Comparison of ENCODE assay signal across 9 mouse cellular contexts in the genomic region with DNA sequence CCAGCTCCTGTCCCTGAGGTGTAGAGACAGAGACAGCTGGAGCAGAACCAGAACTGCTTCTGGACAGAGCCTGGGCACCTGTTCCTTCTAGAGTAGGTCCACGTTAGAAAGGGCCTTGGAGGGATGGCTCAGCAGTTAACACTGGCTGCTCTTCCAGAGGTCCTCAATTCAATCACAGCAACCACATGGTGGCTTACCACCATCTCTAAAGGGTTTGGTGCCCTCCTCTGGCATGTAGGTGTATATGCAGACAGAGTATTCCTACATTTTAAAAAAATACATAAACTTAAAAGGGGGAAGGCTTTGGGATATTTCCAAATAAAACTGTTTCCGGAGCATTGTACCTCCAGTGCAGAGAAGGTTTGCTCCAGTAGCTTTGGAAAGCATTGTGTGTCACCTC. TPM values are rescaled to one million over a fixed set of nuclear protein-coding genes. Genes with fewer than 3 reads are reported as not detected.
A peak's percentile ranks its signal among the peaks of the same experiment; 100 is the strongest.
DNase-seq lines count a peak whose midpoint lies in the region; ATAC-seq and TF ChIP-seq lines count a peak whose summit lies in the region.
"Had no signal": no experiment of that assay in that cellular context is flagged by ENCODE, and none has a peak within 500 bp of the region (broad histone marks: within the 10 kb centered on the region; RNA-seq: fewer than 3 reads in every experiment).

No protein-coding gene starts in this region.

- H3K4me3 ChIP-seq in gastrocnemius, adult 2 months: no peak overlapping the region
- no peak overlapping the region for H3K4me3 ChIP-seq in hindbrain, postnatal 0 days (ENCODE audit: low read length)
- H3K4me3 ChIP-seq: neural tube, embryonic 13.5 days had no signal

- H3K9ac ChIP-seq in hindbrain, postnatal 0 days (replicated peaks; ENCODE audit: low read length): no peak overlapping the region
- H3K9ac ChIP-seq: neural tube, embryonic 13.5 days had no signal

- no peaks in the 10 kb centered on the region for H3K27me3 ChIP-seq in hindbrain, postnatal 0 days (ENCODE audit: insufficient read depth, low read length)
- H3K27me3 ChIP-seq: neural tube, embryonic 13.5 days had no signal

- no peaks in the 10 kb centered on the region for H3K9me3 ChIP-seq in hindbrain, postnatal 0 days (ENCODE audit: low read length)
- H3K9me3 ChIP-seq: neural tube, embryonic 13.5 days had no signal

- WGBS in hindbrain, postnatal 0 days: 44% methylated on average over 2 of the region's 2 CpGs

- H3K4me1 ChIP-seq in hindbrain, postnatal 0 days (ENCODE audit: insufficient read depth, low read length): no peaks in the 10 kb centered on the region

- no peak overlapping the region for H3K4me2 ChIP-seq in hindbrain, postnatal 0 days (ENCODE audit: low read depth, low read length)
- H3K4me2 ChIP-seq: neural tube, embryonic 13.5 days had no signal

- DNase-seq in gastrocnemius, adult 2 months: peak; percentile 27
- no peak for DNase-seq in gastrocnemius, postnatal 4 days (ENCODE audit: low spot score in 2 of 2)
- peak; percentile 21 for DNase-seq in ovary, postnatal 14 days (ENCODE audit: low spot score)
- DNase-seq in ovary, postnatal 10 days (ENCODE audit: low spot score): no peak
- peak; percentile 53 for DNase-seq in adrenal gland, postnatal 10 days
- DNase-seq in hindbrain, postnatal 0 days (ENCODE audit: low spot score): peak; percentile 80
- DNase-seq in urinary bladder, postnatal 36 days (ENCODE audit: low spot score in 2 of 2): no peak

- intact Hi-C loops in gastrocnemius, adult 2 months (cut with DNase I): loop anchor here (2.0 kb wide), 1 partner anchor 122 kb away; no protein-coding TSS in a partner anchor

- peak; percentile 73 for TF ChIP-seq CTCF in gastrocnemius, adult 2 months (IDR thresholded peaks at IDR 0.05)
- TF ChIP-seq CTCF in hindbrain, postnatal 0 days (IDR thresholded peaks at IDR 0.05; ENCODE audit: low read depth): peak; percentile 83

- peak overlapping the region; percentile 35; the same call in 1 of the 2 replicates for H3K27ac ChIP-seq in gastrocnemius, adult 2 months
- no peak overlapping the region for H3K27ac ChIP-seq in hindbrain, postnatal 0 days
- H3K27ac ChIP-seq: neural tube, embryonic 13.5 days had no signal

- peak; percentile 58; the same call in 1 of the 2 replicates for ATAC-seq in hindbrain, postnatal 0 days
- ATAC-seq in monocyte, adult 5-6 weeks (replicated peaks; ENCODE audit: insufficient number of reproducible peaks, low FRiP score, low TSS enrichment, poor library complexity, severe bottlenecking): 0 out of 2 replicates have a peak, but pooled peaks have one; percentile 38

- H3K36me3 ChIP-seq in hindbrain, postnatal 0 days (ENCODE audit: insufficient read depth, low read length): peaks cover 22% of the 10 kb centered on the region

RNA-seq across cellular contexts. Expression of a gene that starts 5.1 kb away (rescaled TPM):
- total RNA-seq in gastrocnemius, adult 2 months (2021): 1 to 10 TPM; 4.2 to 5.2 TPM
- total RNA-seq in gastrocnemius, postnatal 4 days (2021): 10 to 100 TPM in 1 of 2 experiments, 1 to 10 TPM in 1; 9.5 to 10.3 TPM
- total RNA-seq in adrenal gland, postnatal 10 days (2021): 10 to 100 TPM; 15.8 to 16.7 TPM
- total RNA-seq in hindbrain, postnatal 0 days (2014; rRNA removed): 17.9 and 18.1 TPM in 2 replicates
- polyA plus RNA-seq in hindbrain, postnatal 0 days (2015; fragmentation: Nextera tagmentation; extraction: Ambion mirVana): 27.4 and 30.7 TPM in 2 replicates
- total RNA-seq in monocyte, adult 5-6 weeks (2017): 44.1 to 75.6 TPM (median 51.6 TPM) in 3 replicates

RNA-seq across cellular contexts. Expression of a gene that starts 12.0 kb away (rescaled TPM):
- 10 to 100 TPM; 26.7 to 27.9 TPM for total RNA-seq in gastrocnemius, adult 2 months (2021)
- 10 to 100 TPM; 23.9 to 25.4 TPM for total RNA-seq in gastrocnemius, postnatal 4 days (2021)
- total RNA-seq in adrenal gland, postnatal 10 days (2021): 10 to 100 TPM; 18.7 to 26.4 TPM
- 69.2 and 114 TPM in 2 replicates for total RNA-seq in hindbrain, postnatal 0 days (2014; rRNA removed)
- 66.9 and 68.5 TPM in 2 replicates for polyA plus RNA-seq in hindbrain, postnatal 0 days (2015; fragmentation: Nextera tagmentation; extraction: Ambion mirVana)
- 28.9 to 34.8 TPM (median 29.1 TPM) in 3 replicates for total RNA-seq in monocyte, adult 5-6 weeks (2017)

RNA-seq across cellular contexts. Expression of a gene that starts 31.6 kb away (rescaled TPM):
- not detected for total RNA-seq in gastrocnemius, adult 2 months (2021)
- total RNA-seq in gastrocnemius, postnatal 4 days (2021): not detected
- total RNA-seq in adrenal gland, postnatal 10 days (2021): not detected
- total RNA-seq in hindbrain, postnatal 0 days (2014; rRNA removed): not detected in 2 replicates
- polyA plus RNA-seq in hindbrain, postnatal 0 days (2015; fragmentation: Nextera tagmentation; extraction: Ambion mirVana): not detected in 2 replicates
- total RNA-seq in monocyte, adult 5-6 weeks (2017): not detected in 3 replicates
- polyA plus RNA-seq: neural tube, embryonic 13.5 days had no signal

RNA-seq across cellular contexts. Expression of a gene that starts 48.6 kb away (rescaled TPM):
- 1 to 10 TPM; 1.5 to 2.4 TPM for total RNA-seq in gastrocnemius, adult 2 months (2021)
- 1 to 10 TPM; 8.3 to 8.9 TPM for total RNA-seq in gastrocnemius, postnatal 4 days (2021)
- 1 to 10 TPM; 5.2 to 7.1 TPM for total RNA-seq in adrenal gland, postnatal 10 days (2021)
- 17.0 and 26.1 TPM in 2 replicates for total RNA-seq in hindbrain, postnatal 0 days (2014; rRNA removed)
- polyA plus RNA-seq in hindbrain, postnatal 0 days (2015; fragmentation: Nextera tagmentation; extraction: Ambion mirVana): 8.1 and 8.5 TPM in 2 replicates
- total RNA-seq in monocyte, adult 5-6 weeks (2017): not detected in 3 replicates

Comparison
In these comparisons a context has a peak if more than half of its experiments do, and no peak if none do; other contexts are left out.
1. DNase-seq: peak in gastrocnemius, adult 2 months (single experiment), ovary, postnatal 14 days (single experiment), adrenal gland, postnatal 10 days (single experiment) and hindbrain, postnatal 0 days (single experiment); none in gastrocnemius, postnatal 4 days (0 of 2), ovary, postnatal 10 days (single experiment) and urinary bladder, postnatal 36 days (0 of 2).